Mouse (Mus musculus): ENCODE measurements around the gene Nfic.

- TF ChIP-seq CTCF (IDR thresholded peaks at IDR 0.05; ENCODE audit: borderline replicate concordance, control insufficient read depth, extremely low read depth, insufficient read depth, low read length, poor library complexity) (peak; percentile 85; the same call in 1 of the 2 replicates), POLR2A (IDR thresholded peaks at IDR 0.05; ENCODE audit: control insufficient read depth, extremely low read depth, insufficient read depth, low read length, poor library complexity) (no peak)
These were observed 65.4 kb downstream of the Nfic start for GRCm38 (mm10) chr10:81389801-81390677.

Measured in thymus, adult 2 months (tissue).